Mouse (Mus musculus): ENCODE results near the gene Hbb-y.
"Not testable (repeated sequence)": the region's sequence is repeated elsewhere in the genome, so short reads cannot be mapped to it uniquely, and the experiment has no call there.

The Hbb-y gene

DNA sequence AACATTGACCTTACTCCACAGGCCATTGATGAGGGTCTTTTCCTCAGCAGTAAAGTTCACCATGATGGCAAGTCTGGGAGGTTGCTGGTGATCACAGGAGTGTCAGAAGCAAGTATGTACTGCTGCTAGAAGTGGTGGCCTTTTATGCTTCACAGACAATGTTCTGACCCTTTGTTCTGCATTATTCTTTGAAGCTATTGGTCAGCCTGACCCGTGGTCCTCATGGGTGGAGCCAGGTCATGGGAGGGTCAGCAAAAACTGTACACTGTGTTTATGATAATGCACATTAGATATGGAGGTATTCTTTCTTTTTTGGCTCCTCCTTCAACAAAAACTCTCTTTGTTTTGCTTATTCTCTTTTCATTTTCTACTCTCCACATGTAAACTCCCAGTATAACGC, at the start of gene Hbb-y:
Gene Hbb-y (minus strand): TSS at position 127 of the 400 bp plus-strand sequence.
- DNase-seq = no peak

DNA sequence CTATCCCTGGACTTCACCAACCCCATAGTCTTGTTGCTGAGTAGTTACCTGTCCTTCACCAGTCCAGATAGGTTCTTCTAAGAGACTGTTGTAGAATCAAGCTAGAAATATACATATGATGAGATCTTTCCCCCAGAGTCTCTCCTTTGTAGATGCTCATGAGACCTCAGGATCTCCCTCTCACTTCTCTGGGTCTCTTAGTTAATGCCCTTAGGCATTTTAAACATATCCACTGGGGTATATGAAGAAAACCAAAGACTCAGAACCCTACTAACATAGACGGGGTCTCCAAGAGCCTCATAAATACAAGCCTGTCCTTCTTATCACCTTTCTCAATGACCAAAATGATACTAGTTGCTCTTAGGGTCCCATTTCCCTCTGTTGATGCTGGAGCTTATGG, 41.4 kb upstream of the Hbb-y start, which contains the start of gene Olfr64:
Gene Olfr64 (minus strand): TSS at position 101 of the 400 bp plus-strand sequence.
- no peak for DNase-seq

DNA sequence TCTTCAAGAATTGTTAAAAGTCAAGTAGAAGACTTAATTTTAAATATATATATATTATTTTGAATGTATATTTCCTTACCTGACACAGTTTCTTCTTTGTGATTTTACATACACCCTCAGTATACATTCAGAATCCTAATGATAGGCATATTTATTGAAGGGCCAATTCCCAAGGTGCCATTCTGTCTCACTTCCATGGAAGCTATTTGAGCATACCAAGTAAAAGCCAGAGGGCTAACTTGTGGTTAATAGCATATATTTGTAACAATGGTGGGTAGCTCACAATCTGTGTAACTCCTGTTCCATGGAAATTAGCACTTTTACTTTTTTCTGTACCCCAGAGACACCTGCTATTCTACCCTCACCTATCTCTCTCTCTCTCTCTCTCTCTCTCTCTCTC, 33.1 kb upstream of the Hbb-y start, which contains the start of gene Olfr66:
Gene Olfr66 (minus strand): TSS at position 101 of the 400 bp plus-strand sequence.
- no peak for DNase-seq

DNA sequence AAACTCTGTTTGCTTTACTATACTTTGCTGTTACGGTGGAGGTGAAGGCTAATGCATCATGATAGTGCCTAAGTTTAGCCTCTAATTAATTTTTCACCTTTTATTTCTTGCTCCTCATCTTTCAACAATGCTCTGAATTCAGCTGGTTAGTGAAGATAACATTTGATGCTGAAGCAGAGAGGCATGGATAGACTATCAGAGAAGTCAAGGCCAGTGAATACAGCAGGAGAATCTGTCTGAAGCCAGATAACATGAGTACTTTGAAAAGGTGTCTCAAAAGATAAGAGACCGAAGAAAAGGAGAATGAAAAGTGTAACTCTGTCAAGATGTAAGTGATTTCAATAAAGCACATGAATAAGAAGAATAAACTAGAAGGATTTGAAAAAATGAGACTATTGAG, 24.1 kb upstream of the Hbb-y start:
- no peak for DNase-seq

DNA sequence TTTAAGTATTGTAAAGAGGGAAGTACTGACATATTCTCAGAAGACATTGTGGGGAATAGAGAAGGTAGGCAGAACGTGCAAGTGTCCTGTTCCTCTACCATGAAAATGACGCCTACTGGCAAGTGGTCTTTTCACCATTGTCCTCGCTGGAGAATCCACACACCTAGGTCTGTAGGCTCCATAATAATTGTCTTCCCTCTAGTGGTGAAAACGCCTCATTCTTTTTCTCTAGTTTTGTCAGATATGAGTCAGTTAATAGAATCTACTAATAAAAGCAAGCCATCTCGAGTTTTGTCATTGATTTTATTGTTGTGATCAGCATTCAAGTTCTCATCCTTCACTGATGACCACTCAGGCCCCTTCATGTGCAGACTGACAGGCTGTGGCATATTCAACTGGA, 21.4 kb upstream of the Hbb-y start:
- no peak for DNase-seq

DNA sequence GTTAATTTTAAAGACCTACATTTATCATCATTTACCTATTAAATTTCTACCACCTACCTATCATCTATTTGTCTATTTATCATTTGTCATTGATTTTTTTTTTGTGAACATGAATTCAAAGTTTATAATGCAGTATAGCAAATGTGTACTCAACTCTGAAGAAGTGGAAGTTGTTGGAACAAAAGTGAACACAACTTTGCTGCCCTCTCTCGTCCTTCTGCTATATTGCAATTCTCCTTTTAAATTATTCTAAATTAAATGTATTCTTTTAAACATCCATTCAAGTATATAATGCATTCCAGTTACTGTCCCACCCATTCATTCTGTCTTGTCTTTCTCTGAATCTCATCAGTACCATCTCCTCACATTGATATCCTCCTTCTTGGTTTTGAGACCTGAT, 20.0 kb upstream of the Hbb-y start:
- no peak for DNase-seq

DNA sequence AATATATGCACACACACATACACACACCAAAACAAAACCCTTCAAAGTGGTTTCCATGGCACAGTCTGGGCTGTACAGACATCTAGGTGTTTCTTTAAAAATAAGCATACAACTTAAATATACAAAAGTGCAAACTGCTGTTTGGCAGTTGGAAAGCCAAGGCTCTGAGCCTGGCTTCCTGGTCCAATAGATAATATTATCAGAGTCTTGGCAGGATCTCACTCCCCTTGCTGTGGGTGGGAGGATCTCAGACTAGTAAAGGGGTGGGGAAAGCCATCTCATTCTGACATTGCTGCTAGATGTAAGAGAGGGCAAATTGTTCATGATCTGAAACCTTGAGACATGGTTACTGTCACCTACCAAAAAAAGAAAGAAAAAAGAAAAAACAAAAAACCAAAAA, 17.7 kb upstream of the Hbb-y start:
- DNase-seq = no peak

DNA sequence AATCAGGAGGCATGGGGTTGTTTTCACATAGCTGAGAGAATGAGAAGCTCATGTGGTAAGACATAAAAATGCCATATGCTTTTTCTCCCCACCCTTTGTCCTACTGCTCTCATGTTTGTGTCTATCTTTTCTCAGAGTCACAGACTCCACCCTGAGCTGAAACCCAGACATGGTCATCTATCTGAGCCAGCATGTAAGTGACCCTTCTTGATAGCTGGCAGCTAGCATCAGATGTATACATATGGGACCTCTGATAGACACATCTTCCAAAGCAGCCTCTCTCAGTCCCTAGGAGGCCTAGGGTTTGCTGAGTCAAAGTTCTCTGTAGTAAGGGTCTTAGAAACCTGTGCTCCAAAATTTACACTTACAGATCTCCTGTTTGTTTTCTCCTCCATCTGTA, 12.7 kb upstream of the Hbb-y start:
- no peak for DNase-seq

DNA sequence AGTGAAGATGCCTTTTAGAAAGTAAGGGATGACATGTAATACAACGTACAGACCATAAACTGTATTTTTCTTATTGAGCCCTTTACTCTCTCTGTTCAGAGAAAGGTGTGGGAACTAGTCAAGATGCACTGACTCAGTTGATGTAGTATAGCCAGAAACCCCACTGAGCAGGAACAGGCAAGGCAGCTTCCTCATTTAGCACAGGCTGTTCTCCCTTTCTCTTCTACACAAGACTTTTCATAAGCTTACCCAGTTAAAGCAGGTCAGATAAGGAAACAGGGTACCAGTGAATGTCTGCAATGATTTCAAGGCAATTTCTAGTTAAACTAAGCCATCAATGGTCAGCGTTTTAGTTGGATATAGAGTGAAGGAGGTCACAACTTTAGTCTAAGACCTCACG, 8.5 kb upstream of the Hbb-y start:
- no peak for DNase-seq

DNA sequence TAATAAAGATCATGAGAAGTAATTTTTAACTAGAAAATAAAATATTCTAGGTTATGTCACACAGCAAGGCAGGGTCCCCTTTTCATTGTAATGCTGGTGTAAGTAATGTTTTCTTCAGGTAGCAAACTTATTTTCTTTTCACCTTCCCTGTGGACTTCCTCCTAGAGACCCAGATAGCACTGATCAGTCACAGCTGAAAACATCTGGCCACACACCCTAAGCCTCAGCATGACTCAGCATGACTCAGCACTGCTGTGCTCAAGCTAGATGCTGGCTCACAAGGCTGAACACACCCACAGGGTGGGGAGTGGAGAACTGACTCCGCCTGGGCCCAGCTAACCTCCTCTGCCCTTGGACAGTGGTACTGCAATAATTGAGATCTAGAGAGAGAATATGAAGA, 7.8 kb upstream of the Hbb-y start:
- DNase-seq = no peak

DNA sequence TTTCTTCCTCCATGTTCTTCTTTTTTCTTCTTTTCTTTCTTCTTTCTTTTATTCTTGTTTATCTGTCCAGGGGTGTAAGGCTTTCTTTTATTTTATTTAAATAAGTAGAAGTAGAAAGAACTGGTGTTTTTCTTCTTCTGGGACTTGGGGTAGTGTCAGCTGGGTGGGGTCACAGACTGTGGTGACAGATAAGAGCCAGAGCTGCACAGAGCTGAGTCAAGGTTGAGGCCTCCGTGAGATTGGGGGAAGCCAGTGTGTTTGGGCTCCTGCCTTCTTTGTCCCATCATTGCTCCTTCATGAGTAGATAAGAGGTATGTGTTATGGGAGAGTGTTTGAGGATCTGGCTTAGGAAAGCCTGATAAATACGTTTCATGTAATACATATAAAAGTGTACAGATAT, 6.1 kb upstream of the Hbb-y start:
- DNase-seq = no peak

DNA sequence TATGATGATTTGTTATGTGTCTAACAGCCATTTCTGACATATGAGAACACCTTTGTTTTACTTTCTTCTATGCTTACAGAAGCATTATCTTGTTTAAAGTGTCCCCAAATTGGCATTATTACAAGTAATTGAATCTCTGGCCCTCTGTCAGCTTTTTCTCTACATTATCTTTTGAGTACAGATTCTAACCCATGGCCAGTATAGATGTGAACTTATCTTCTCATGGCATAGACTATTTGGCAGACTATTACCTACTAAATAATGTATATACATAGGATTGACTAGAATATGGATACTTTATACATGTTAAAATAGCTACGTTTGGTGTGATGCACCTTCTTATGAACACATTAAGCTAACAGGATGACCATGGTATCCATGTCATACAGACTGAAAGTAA, 1.7 kb upstream of the Hbb-y start:
- no peak for DNase-seq

DNA sequence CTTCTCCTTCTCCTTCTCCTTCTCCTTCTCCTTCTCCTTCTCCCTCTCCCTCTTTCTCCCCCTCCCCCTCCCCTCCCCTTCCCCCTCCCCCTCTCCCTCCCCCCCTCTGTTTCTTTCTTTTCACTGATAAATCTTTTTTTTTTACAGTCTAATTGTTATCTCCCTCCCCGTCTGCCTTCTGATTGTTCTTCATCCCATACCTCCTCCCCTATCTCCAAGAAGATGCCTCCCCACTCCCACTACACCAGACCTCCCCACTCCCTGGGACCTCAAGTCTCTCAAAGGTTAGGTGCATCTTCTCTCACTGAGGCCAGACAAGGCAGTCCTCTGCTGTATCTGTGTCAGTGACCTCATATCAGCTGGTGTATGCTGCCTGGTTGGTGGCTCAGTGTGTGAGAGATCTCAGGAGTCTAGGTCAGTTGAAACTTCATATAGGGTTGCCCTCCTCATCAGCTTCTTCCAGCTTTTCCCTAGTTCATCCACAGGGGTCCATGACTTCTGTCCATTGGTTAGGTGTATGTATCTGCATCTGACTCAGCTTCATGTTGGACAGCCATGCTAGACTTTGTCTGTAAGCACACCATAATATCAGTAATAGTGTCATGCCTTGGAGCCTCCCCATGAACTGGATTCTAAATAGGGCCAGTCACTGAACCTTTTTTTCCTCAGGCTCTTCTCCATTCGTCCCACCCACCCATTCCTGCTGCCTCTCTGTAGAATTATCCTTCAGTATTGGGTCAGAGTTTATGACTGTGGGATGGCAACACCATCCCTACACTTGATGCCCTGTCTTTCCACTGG, 8.3 kb downstream of the Hbb-y start:
- DNase-seq = no peak

DNA sequence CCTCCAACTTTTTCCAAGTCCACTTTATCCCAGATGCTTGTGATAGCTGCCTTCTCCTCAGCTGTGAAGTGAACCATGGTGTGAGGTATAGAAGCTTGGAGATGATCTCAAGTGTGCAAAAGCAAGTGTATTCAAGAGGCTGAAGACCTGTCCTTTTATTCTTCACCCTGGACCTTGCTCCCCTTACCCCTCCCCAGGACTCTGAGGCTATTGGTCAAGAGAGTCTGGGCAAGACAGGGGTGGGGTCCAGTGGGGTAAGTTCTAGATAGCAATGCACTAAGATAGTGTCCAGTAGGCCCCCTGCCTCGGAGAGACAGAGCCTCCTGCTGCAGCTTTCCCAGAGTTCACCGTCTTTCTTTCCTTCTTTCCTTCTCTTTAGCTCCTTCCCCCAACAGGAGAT, 10.0 kb downstream of the Hbb-y start, which contains the start of gene Hbb-bh1:
Gene Hbb-bh1 (minus strand): TSS at position 131 of the 400 bp plus-strand sequence.
- no peak for DNase-seq

DNA sequence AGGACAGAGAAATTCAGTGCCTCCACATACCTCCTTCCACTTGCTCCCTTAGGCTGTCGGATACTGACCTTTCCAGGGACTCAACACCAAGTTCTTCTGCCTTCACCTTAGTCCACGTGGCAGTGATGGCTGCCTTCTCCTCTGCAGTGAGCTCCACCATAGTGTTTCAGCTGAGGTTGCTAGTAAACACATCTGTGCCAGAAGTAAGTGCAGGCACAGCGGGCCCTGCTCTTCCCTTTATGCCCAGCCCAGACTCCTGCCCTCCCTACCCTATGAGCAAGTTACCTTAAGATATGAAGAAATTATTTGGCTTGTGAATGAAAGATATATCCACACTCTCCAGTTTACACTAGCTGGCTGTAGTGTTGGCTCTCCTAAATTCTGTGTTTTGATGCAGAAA, 12.7 kb downstream of the Hbb-y start, which contains the start of gene Hbb-bh2:
Gene Hbb-bh2 (minus strand): TSS at position 253 of the 400 bp plus-strand sequence.
- DNase-seq = no peak

DNA sequence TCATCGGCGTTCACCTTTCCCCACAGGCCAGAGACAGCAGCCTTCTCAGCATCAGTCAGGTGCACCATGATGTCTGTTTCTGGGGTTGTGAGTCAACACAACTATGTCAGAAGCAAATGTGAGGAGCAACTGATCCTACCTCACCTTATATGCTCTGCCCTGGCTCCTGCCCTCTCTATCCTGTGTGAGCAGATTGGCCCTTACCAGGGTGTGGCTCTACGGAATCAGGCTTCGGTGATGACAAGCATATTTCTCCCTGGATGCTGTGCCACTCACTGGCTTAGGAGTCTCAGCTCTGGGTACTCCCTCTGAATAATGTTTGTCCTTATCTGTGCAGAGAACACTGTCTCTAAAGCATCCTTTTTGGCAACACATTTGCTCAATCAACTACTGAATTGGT, 25.2 kb downstream of the Hbb-y start, which contains the start of gene Hbb-bs:
Gene Hbb-bs (minus strand): TSS at position 289 of the 400 bp plus-strand sequence.
- no peak for DNase-seq

DNA sequence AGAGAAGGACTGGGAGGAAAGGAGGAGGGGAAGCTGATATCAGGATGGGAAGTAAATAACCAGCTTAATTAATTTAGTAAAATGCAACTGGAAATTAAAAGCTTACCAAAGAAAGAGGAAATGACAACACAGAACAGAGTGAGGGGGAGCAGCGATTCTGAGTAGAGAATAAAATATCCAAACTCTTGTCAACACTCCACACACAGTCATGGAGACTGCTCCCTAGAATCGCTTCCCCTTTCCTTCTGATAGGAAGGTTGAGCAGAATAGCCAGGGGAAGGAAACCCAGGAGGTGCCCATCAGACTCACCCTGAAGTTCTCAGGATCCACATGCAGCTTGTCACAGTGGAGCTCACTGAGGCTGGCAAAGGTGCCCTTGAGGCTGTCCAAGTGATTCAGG, 25.9 kb downstream of the Hbb-y start:
- DNase-seq = not testable (repeated sequence)

DNA sequence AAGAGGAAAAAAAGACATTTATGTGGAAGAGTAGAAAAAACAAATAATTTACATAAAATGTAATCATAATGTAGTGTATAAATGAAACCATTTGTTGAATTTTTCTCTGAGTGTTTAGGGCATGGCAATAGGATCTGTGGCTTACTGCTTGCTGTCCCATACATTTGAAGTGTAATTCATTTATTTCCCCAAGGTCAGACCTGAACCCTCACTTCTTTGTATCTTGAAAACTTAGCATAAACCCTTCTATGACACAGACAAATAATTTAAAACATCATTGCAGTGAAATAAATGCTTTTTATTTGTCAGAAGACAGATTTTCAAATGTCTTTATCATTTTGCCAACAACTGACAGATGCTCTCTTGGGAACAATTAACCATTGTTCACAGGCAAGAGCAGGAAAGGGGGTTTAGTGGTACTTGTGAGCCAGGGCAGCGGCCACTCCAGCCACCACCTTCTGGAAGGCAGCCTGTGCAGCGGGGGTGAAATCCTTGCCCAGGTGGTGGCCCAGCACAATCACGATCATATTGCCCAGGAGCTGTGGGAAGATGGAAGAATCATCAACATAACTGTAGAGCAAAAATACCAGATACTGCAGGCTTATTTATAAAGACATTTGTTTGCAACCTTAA, 26.6 kb downstream of the Hbb-y start:
- no peak for DNase-seq

DNA sequence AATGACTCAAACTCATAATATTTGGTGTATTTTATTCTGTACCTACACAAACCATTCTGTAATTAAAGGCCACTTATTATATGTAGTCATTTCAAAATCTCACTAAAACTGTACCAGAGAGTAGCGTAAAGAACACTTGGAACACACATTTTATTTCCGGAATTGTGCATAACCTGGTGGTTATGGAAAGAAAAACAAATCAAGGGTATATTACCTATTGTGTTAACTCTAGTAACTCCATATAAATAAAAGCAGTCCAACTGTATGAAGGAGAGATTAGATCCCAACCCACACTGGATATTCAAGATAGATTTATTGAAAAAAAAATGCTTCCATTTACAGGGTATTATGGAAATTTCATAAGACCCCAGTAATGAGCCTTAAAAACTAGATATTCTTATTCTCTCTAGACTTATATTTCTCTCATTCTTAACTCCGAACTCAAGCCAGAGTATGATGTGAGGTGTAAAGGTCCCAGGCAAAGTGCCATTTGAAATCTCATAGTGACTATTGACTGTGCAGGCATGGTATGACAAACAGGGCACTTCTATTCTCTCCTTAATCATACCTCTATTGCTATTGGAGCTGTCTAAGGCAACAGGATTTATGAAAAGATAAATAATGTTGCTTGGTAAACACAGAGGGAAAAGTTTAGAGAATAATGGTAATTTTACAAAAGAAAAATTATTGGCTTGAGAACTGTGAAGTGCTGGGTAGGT, 27.3 kb downstream of the Hbb-y start:
- DNase-seq = no peak

DNA sequence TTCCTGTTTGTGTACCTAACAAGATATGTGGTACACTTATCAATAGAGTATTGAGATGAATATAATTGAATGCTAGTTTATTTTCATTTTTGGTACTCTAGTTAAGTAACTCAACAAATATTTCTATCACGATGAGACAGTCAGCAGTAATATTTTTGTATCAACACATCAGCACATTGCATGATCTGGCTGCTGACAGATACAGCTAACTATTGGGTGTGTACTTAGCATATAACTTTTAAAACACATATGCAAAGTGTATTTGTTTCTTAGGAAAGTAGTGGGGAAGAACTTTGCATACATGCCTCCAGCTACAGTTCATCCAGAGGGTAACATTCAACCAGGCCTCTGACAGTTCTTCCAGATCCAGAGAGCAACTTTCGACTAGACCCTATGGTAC, 28.4 kb downstream of the Hbb-y start:
- DNase-seq = no peak

DNA sequence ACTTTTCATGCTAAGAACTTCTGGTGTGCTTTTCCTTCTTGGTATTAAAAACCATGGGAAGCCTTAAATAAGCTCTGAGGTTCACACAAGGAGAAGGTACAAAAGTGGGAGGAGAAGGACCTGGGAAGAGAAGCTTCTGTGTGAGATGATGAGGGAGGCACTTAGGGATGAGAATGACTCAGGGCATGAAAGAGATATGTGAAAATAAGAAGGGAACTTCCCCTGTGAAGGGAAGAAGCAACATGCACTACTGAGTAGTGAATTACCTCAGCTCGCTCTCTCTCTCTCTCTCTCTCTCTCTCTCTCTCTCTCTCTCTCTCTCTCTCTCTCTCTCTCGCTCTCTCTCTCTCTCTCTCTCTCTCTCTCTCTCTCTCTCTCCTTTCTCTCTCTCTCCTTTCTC, 37.9 kb downstream of the Hbb-y start:
- DNase-seq = not testable (repeated sequence)

DNA sequence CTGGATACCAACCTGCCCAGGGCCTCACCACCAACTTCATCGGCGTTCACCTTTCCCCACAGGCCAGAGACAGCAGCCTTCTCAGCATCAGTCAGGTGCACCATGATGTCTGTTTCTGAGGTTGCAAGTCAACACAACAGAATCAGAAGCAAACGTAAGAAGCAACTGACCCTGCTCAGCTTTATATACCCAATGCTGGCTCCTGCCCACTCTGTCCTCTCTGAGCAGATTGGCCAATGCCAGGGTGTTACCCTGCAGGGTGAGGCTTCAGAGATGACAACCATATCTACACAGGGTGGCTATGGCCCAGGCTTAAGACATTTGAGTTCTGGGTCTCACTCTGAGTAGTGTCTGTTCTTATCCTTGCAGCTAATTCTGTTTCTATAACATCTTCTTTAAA, 39.2 kb downstream of the Hbb-y start, which contains the start of gene Hbb-bt:
Gene Hbb-bt (minus strand): TSS at position 231 of the 400 bp plus-strand sequence.
- no peak for DNase-seq

DNA sequence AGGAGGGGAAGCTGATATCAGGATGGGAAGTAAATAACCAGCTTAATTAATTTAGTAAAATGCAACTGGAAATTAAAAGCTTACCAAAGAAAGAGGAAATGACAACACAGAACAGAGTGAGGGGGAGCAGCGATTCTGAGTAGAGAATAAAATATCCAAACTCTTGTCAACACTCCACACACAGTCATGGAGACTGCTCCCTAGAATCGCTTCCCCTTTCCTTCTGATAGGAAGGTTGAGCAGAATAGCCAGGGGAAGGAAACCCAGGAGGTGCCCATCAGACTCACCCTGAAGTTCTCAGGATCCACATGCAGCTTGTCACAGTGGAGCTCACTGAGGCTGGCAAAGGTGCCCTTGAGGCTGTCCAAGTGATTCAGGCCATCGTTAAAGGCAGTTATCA, 39.9 kb downstream of the Hbb-y start:
- DNase-seq = not testable (repeated sequence)
